Mouse (Mus musculus): ENCODE data around the gene F2rl3. TPM values are rescaled to one million over a fixed set of nuclear protein-coding genes. Genes with fewer than 3 reads are reported as not detected.

The F2rl3 gene
- total and polyA plus RNA-seq, 3 experiments = 0.08 to 0.11 TPM; not detected in 1

DNA sequence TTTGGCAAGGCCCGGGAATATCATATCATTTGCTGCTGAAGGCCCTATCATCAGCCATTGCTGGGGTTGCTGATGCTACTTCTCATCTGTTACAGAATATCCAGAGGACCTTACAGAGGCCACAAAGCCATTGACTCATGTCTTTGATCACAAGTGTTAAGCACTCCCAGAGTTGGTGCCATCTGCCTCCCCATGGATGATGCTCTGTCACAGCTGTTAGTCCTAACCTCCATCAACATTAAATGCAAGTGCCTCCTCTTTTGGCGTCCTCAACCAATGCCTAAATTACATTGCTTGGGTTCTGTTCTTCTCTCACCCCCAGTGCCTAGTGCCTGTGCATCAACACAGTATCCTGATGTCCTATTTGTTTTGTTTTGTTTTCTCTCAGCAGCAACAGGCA lies 39.9 kb downstream of the F2rl3 start:
- Histone ChIP-seq H3K4me1 (ENCODE audit: control insufficient read depth in 1 of 2, insufficient read depth in 2 of 2, low read length in 2 of 2) (no peaks in the 10 kb centered on the region), H3K79me2 (ENCODE audit: control insufficient read depth, insufficient read depth, low read length, poor library complexity) (no peaks in the 10 kb centered on the region), H3K36me3 (ENCODE audit: control insufficient read depth in 1 of 2, insufficient read depth in 2 of 2, low read length in 2 of 2) (no peaks in the 10 kb centered on the region), H3K27me3 (ENCODE audit: control insufficient read depth in 1 of 2, insufficient read depth in 2 of 2, low read length in 2 of 2) (no peaks in the 10 kb centered on the region), H3K27ac (ENCODE audit: control insufficient read depth, low read depth, low read length) (no peak overlapping the region), H3K4me3 (ENCODE audit: control insufficient read depth in 1 of 2, insufficient read depth in 1 of 2, low read depth in 2 of 2, low read length in 2 of 2) (no peak overlapping the region), H3K9ac (ENCODE audit: control insufficient read depth, low read depth, low read length, poor library complexity, severe bottlenecking) (no peak overlapping the region), H3K9me3 (replicated peaks; ENCODE audit: insufficient read depth, low read length) (no peaks in the 10 kb centered on the region)
- TF ChIP-seq RAD21 (IDR thresholded peaks at IDR 0.05; ENCODE audit: low read depth, low read length) = no peak
- DNase-seq (ENCODE audit: low read depth, low spot score) = no peak

DNA sequence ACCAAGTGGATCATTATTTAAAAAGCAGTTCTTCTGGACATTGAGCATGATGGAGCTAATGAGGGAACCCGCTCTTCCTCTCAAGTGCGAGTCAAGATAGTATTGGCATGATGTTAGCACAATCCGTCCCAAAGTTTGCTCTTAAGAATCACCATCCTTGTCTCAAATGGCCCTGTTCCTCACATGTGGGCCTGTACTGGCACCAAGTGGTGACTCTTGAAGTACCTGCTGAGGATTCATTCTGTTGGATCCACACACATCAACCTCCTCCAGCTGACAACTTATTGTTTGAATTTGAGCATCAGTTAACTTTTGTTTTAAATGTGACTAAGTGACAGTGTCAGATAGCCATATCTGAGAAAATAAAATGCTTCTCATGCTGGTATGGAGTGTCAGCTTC lies 51.0 kb downstream of the F2rl3 start:
- H3K36me3 ChIP-seq (ENCODE audit: control insufficient read depth in 1 of 2, insufficient read depth in 2 of 2, low read length in 2 of 2) = no peaks in the 10 kb centered on the region
- H3K27me3 ChIP-seq (ENCODE audit: control insufficient read depth in 1 of 2, insufficient read depth in 2 of 2, low read length in 2 of 2) = no peaks in the 10 kb centered on the region
- TF ChIP-seq GABPA (IDR thresholded peaks at IDR 0.05; ENCODE audit: low read depth, low read length) = no peak
- TF ChIP-seq POLR2AphosphoS5 (IDR thresholded peaks at IDR 0.05; ENCODE audit: borderline replicate concordance, low read depth, low read length) = no peak
- no peak for TF ChIP-seq KAT2A (conservative IDR thresholded peaks at IDR 0.05; ENCODE audit: low read depth, low read length)
- no peak for TF ChIP-seq NRF1 (IDR thresholded peaks at IDR 0.05; ENCODE audit: insufficient read depth, low read depth, low read length, poor library complexity, severe bottlenecking)
- no peak for TF ChIP-seq BHLHE40 (IDR thresholded peaks at IDR 0.05; ENCODE audit: borderline replicate concordance, low read depth, low read length)
- no peak for TF ChIP-seq GATA1 (IDR thresholded peaks at IDR 0.05; ENCODE audit: low read depth, low read length)
- no peak for TF ChIP-seq ZMIZ1 (IDR thresholded peaks at IDR 0.05; ENCODE audit: low read depth, low read length)
- no peak for TF ChIP-seq UBTF (IDR thresholded peaks at IDR 0.05; ENCODE audit: borderline replicate concordance, insufficient read depth, low read depth, low read length)
- TF ChIP-seq TAL1 (IDR thresholded peaks at IDR 0.05; ENCODE audit: low read length) = no peak
- no peak for TF ChIP-seq MAFK (IDR thresholded peaks at IDR 0.05; ENCODE audit: borderline replicate concordance, low read depth, low read length)
- no peak for TF ChIP-seq MXI1 (IDR thresholded peaks at IDR 0.05; ENCODE audit: low read depth, low read length)
- TF ChIP-seq MEF2A (IDR thresholded peaks at IDR 0.05; ENCODE audit: extremely low read depth, insufficient replicate concordance, low read depth, low read length, poor library complexity, severe bottlenecking) = no peak
- no peak for TF ChIP-seq CHD1 (IDR thresholded peaks at IDR 0.05; ENCODE audit: low read depth, low read length)
- no peak; the same call in 1 of the 2 replicates for TF ChIP-seq RAD21 (IDR thresholded peaks at IDR 0.05; ENCODE audit: low read depth, low read length)
- no peak for TF ChIP-seq ETS1 (IDR thresholded peaks at IDR 0.05; ENCODE audit: low read depth, low read length)
- no peak for TF ChIP-seq TCF12 (IDR thresholded peaks at IDR 0.05; ENCODE audit: low read depth, low read length)
- no peak for TF ChIP-seq EP300 (IDR thresholded peaks at IDR 0.05; ENCODE audit: low read depth in 1 of 2, low read length in 2 of 2)
- no peak overlapping the region for H3K9ac ChIP-seq (ENCODE audit: control insufficient read depth, low read depth, low read length, poor library complexity, severe bottlenecking)
- no peak for DNase-seq (ENCODE audit: low read depth, low spot score)
- H3K4me1 ChIP-seq (ENCODE audit: control insufficient read depth in 1 of 2, insufficient read depth in 2 of 2, low read length in 2 of 2) = no peaks in the 10 kb centered on the region
- H3K79me2 ChIP-seq (ENCODE audit: control insufficient read depth, insufficient read depth, low read length, poor library complexity) = no peaks in the 10 kb centered on the region
- H3K27ac ChIP-seq (ENCODE audit: control insufficient read depth, low read depth, low read length) = no peak overlapping the region
- no peaks in the 10 kb centered on the region for H3K9me3 ChIP-seq (replicated peaks; ENCODE audit: insufficient read depth, low read length)
- no peak overlapping the region for H3K4me3 ChIP-seq (ENCODE audit: control insufficient read depth in 1 of 2, insufficient read depth in 1 of 2, low read depth in 2 of 2, low read length in 2 of 2)

Other genes with a start within 250 kb of the F2rl3 start
- gene Med26, start 213.6 kb upstream of the F2rl3 start, total RNA-seq (2012; rRNA removed) = 14.1 and 15.0 TPM in 2 replicates
- 10 to 100 TPM in 1 of 2 experiments, not detected in 1; 28.3 TPM for gene Med26, start 213.6 kb upstream of the F2rl3 start, polyA plus RNA-seq (2012; ENCODE audit: insufficient read depth in 1 of 2, insufficient read length in 2 of 2, low read depth in 1 of 2, low replicate concordance in 2 of 2, missing spikeins in 1 of 2)
- 34.3 and 39.3 TPM in 2 replicates for gene Smim7, start 190.8 kb upstream of the F2rl3 start, total RNA-seq (2012; rRNA removed)
- gene Smim7, start 190.8 kb upstream of the F2rl3 start, polyA plus RNA-seq (2012; ENCODE audit: insufficient read depth in 1 of 2, insufficient read length in 2 of 2, low read depth in 1 of 2, low replicate concordance in 2 of 2, missing spikeins in 1 of 2) = 10 to 100 TPM in 1 of 2 experiments, not detected in 1; 43.6 TPM
- 0.92 and 1.1 TPM in 2 replicates for gene Tmem38a, start 189.8 kb upstream of the F2rl3 start, total RNA-seq (2012; rRNA removed)
- gene Tmem38a, start 189.8 kb upstream of the F2rl3 start, polyA plus RNA-seq (2012; ENCODE audit: insufficient read depth in 1 of 2, insufficient read length in 2 of 2, low read depth in 1 of 2, low replicate concordance in 2 of 2, missing spikeins in 1 of 2) = 1 to 10 TPM in 1 of 2 experiments, not detected in 1; 3.0 TPM
- gene Nwd1, start 115.2 kb upstream of the F2rl3 start, total RNA-seq (2012; rRNA removed) = 0.03 TPM in 1 of 2 replicates, not detected in the other
- under 1 TPM in 1 of 2 experiments, not detected in 1; 0.03 TPM for gene Nwd1, start 115.2 kb upstream of the F2rl3 start, polyA plus RNA-seq (2012; ENCODE audit: insufficient read depth in 1 of 2, insufficient read length in 2 of 2, low read depth in 1 of 2, low replicate concordance in 2 of 2, missing spikeins in 1 of 2)
- 123 and 139 TPM in 2 replicates for gene Sin3b, start 38.6 kb upstream of the F2rl3 start, total RNA-seq (2012; rRNA removed)
- 100 to 1,000 TPM in 1 of 2 experiments, not detected in 1; 115 TPM for gene Sin3b, start 38.6 kb upstream of the F2rl3 start, polyA plus RNA-seq (2012; ENCODE audit: insufficient read depth in 1 of 2, insufficient read length in 2 of 2, low read depth in 1 of 2, low replicate concordance in 2 of 2, missing spikeins in 1 of 2)

Measured in MEL (cell line).